Mouse (Mus musculus) 3134 (cell line): ENCODE results near the gene Rasgrf1.

Experiments
- DNase-seq: peaks from one replicate; pipeline ENCODE4 v3.0.0-alpha.2; 2011; ENCODE audit warnings: low spot score; ENCODE audit not compliant: insufficient read length; ENCODE audit errors: extremely low read depth

Rasgrf1 gene

DNA sequence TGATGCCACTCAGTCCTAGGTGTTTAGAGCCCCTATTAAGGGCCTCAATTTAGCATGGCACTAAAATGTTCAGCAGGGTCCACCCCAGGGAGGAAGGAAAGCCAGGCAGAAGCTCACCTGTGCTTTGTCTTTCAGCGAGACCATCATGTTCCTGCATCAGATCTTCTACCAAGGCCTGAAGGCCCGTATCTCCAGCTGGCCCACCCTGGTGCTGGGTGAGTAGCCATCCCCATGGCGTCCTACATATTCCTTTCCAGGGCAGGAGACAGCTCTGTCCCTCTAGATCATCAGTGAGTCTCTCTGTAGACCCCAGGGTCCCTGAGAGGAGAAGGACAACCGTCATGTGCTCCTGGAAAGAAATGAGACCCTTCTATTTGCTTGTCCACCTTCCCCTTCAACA, 58.0 kb downstream of the Rasgrf1 start:
- DNase-seq = no peak

DNA sequence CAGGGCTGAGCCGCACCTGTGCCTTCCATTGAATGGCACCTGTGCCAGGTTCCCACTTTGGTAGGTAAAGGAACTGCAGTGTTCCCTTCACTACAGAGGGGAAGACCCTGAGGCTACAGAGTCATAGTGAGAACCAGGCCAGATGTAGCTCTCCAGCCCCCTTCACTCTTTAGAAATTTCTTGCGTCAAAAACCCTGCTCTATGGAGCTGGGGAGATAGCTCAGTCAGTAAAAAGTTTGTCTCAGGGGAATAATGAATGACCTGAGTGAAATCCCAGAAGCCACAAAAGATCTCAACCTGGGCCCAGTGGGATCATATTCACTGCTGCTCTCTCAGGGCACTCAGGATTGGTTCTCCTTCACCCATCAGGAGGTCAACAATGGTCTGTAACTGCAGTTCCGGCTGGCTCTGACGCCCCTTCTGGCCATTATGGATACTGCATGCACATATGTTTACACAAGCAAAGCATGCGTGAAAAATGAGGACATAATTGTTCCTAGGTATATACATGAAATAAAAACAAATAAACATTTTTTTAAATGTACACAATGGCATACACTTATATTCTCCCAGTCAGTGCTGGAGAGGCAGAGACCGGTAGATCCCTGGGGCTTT, 59.2 kb downstream of the Rasgrf1 start:
- DNase-seq = no peak

DNA sequence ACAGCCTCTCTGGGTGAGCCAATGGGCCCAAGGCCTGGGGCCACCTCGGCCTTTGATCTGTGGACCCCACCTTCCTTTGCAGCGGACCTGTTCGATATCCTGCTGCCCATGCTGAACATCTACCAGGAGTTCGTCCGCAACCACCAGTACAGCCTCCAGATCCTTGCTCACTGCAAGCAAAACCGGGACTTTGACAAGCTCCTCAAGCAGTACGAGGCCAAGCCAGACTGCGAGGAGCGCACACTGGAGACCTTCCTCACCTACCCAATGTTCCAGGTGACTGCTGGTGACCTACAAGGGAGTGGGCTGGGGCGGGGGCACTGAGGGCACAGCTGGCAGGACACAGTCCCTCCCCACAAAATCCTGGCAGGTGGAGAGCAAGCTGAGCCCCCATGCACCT, 60.6 kb downstream of the Rasgrf1 start:
- DNase-seq = no peak

DNA sequence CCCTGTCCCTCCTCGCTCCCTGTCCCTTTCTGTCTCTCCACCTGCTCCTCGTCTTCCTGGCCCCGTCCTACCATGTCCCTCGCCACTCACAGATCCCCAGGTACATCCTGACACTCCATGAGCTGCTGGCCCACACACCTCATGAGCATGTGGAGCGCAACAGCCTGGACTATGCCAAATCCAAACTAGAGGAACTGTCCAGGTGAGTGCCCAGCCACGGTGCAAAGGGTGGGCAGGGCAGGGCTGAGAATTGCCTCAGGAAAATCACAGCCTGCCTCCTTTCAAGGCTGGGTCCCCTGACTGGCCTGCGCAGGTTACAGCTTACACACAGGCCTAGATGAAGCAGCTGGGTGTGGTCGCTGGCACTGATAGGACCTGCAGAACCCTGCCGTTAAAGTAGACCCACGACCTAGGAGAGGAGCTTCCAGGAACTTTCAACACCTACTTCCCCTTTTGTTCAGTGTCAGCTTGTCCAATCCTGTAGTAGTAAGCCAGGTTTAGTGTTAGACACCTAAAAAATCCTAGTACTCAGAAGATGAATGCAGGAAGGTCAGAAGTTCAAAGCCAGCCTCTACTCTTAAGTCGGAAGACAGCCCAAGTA, 61.3 kb downstream of the Rasgrf1 start:
- no peak for DNase-seq

GRCm38 (mm10) chr9:89972321-89972720, 62.6 kb downstream of the Rasgrf1 start:
- DNase-seq = no peak

GRCm38 (mm10) chr9:89973856-89974255, 64.1 kb downstream of the Rasgrf1 start:
- DNase-seq = peak; percentile 27

GRCm38 (mm10) chr9:89974463-89974931, 64.8 kb downstream of the Rasgrf1 start:
- DNase-seq = no peak

DNA sequence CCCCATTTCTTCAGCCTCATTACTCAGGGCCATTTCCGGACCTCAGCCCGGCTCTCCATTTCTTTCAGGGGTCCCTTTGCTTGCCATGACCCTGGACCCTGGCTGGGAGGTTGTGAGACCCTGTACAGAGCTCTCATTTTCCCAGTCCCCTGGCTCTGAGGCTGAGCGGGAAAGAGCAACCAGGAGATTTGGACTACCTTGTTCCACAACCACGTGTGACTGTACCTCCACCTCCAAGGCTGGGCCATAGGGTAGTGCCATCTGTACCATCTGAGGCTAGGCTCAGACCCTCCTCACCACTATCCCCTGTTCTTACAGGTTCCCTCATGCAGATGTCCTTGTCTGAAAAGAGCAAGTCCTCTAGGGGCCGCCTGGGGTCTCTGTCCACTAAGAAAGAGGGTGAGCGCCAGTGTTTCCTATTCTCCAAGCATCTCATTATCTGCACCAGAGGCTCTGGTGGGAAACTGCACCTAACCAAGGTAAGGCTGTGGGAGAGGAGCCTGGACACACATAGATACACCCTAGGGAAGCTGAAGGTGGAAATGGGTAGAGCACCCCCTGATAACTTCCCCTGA, 66.7 kb downstream of the Rasgrf1 start:
- no peak for DNase-seq

DNA sequence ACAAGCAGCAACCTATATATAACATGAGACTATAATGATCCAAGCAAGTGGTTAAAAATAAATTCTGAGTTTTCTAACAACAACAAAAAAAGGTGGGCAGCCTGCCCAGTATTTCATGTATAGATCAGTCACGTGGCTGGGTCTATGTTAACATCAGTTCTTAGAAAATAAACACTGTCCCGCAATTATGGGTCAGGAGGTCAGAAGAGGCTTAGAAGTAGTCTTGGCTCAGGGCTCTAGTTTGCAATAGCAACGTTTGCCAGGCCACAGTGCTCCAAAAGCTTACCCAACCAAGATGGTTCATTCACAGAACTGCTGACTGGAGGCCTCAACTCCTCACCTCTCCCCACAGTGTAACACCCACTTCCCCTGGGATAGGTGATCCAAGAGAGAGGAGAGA, 69.5 kb downstream of the Rasgrf1 start:
- no peak for DNase-seq

DNA sequence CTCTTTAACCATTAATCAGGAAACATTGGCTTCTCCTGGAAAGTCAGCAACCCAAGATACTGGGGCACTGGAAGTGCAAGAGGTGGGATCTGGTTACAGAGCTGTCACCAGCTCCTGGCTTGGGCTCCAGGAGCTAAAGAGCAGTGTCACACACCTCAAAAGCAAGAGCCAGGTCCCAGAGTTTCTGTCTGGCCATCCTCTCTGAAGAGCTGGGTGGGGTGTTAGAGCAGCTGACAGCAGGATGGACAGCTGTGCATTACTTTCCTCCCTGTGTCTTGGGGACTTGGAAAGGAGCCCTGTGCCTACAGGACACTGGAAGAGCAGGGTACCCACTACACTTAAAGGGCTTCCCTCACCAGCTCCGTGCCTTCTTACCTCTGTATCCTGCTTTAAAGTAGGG, 72.5 kb downstream of the Rasgrf1 start:
- no peak for DNase-seq

GRCm38 (mm10) chr9:89988053-89988452, 78.3 kb downstream of the Rasgrf1 start:
- no peak for DNase-seq

GRCm38 (mm10) chr9:89988811-89989528, 79.3 kb downstream of the Rasgrf1 start:
- no peak for DNase-seq

- DNase-seq = no peak
These were observed 96.7 kb downstream of the Rasgrf1 start for GRCm38 (mm10) chr9:90006432-90006831.

- DNase-seq = no peak
These were observed 97.4 kb downstream of the Rasgrf1 start for GRCm38 (mm10) chr9:90007094-90007493.

- no peak for DNase-seq
These were observed 98.4 kb downstream of the Rasgrf1 start for GRCm38 (mm10) chr9:90008138-90008537.

DNA sequence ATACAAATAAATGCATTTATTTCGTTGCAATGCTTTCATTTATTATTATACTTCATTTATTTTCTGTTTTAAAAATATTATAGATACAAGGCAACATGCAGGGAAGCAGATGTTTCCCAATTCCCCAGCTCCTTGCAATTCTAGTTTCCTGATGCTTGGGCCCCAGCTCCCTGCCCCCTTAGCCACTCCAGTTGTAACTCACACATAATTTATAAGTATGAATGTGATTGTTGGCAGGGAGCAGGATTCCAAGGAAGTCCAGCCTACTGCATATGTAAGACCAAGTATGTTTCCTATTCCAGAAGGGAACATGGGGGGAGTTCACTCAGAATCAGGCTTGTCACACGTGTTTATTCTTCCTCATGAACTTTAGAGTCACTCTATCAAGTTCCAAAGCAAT, 102.1 kb downstream of the Rasgrf1 start:
- no peak for DNase-seq

GRCm38 (mm10) chr9:90014649-90015048, 104.9 kb downstream of the Rasgrf1 start:
- no peak for DNase-seq

- no peak for DNase-seq
These were observed 106.5 kb downstream of the Rasgrf1 start for GRCm38 (mm10) chr9:90016204-90016603.

GRCm38 (mm10) chr9:90020866-90021265, 111.2 kb downstream of the Rasgrf1 start:
- DNase-seq = no peak

GRCm38 (mm10) chr9:90021442-90021841, 111.7 kb downstream of the Rasgrf1 start:
- no peak for DNase-seq

DNA sequence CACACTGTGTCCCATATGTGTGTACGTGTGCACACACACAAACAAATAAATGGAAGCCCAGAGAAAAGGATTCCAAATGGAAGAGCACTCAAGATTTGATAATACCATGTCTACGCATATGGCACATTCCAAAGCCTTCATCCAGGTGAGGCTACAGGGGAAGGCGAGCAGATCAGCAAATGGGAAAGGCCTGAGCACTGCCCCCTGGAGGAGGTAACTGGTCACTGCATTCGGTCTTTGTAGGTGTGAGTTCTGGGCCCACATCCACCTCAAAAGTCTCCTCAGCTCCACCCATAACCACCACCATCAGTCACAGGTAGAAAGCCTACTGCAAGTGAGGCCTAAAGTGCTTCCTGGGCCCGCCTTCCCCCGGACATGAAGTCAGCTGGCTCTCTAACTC, 118.0 kb downstream of the Rasgrf1 start:
- no peak for DNase-seq

GRCm38 (mm10) chr9:90033922-90034321, 124.2 kb downstream of the Rasgrf1 start:
- DNase-seq = no peak
